Mouse (Mus musculus) hindbrain, embryonic 14.5 days (tissue): ENCODE measurements at regions not wholly inside any gene's neighbourhood (a gene's known extent, or its start where the extent isn't known, plus 50 kb on each side); places are given as distances from the start of the nearest gene placed in this dataset.

Experiments
- ATAC-seq: fragments of 200-750 bp; cut with Nextera tagmentation; 2 replicates; pipeline ENCODE4 v1.8.0; 2017; ENCODE audit warnings: moderate number of reproducible peaks, mild to moderate bottlenecking, moderate TSS enrichment, moderate library complexity; ENCODE audit not compliant: low FRiP score
- DNase-seq: peaks from one replicate; pipeline ENCODE4 v3.0.0-alpha.2; 2015; ENCODE audit warnings: low spot score
- H3K27ac ChIP-seq: fragments of 300-500 bp; sonication (generic); 2 replicates; pipeline ENCODE4 v1.5.1; 2014; ENCODE audit warnings: mild to moderate bottlenecking, moderate library complexity
- H3K27me3 ChIP-seq: fragments of 300-500 bp; sonication (generic); 2 replicates; pipeline ENCODE4 v1.6.1; 2014; ENCODE audit warnings: mild to moderate bottlenecking, low read length, mixed read lengths; ENCODE audit not compliant: control insufficient read depth, insufficient read depth
- H3K36me3 ChIP-seq: fragments of 300-500 bp; sonication (generic); replicated peaks from 2 replicates; pipeline ENCODE4 v1.6.1; 2014; ENCODE audit not compliant: control insufficient read depth, insufficient read depth
- H3K4me1 ChIP-seq: fragments of 300-500 bp; sonication (generic); replicated peaks from 2 replicates; pipeline ENCODE4 v1.6.1; 2014; ENCODE audit warnings: antibody characterized with exemption, low read length, mixed read lengths; ENCODE audit not compliant: control insufficient read depth, insufficient read depth
- H3K4me2 ChIP-seq: fragments of 300-500 bp; sonication (generic); replicated peaks from 2 replicates; pipeline ENCODE4 v1.6.1; 2014; ENCODE audit warnings: mild to moderate bottlenecking, moderate library complexity
- H3K4me3 ChIP-seq: fragments of 300-500 bp; sonication (generic); replicated peaks from 2 replicates; pipeline ENCODE4 v1.5.1; 2014; ENCODE audit warnings: mild to moderate bottlenecking, low read length
- H3K9ac ChIP-seq: fragments of 300-500 bp; sonication (generic); 2 replicates; pipeline ENCODE4 v1.6.1; 2014
- H3K9me3 ChIP-seq: fragments of 300-500 bp; sonication (generic); 2 replicates; pipeline ENCODE4 v1.6.1; 2016; ENCODE audit warnings: low read length; ENCODE audit not compliant: control insufficient read depth
- WGBS: fragments of 180-500 bp; shearing (Covaris S2); extraction: QIAGEN DNeasy Blood & Tissue Kit; methylation state at CpG from one replicate; pipeline ENCODE4 v1.1.7; 2014; 5-methylcytosine and 5-hydroxymethylcytosine counted together

DNA sequence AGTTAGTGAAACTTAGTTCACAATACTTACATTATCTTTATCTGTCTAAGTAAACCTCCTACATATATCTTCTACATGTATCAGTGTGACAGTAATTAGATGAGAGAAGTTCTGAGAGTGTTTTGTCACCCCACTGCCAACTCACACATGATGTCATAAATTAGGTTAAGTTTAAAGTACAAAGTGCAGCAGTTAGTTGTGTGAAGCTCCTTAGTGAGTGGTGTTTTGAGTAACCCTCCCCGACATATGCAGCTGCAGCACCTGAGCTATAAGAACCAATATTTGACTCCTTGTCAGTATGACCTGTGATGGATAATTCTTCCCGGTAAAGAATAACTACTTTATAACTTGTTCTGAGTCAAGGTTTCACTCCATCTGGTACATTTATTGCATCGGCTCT lies 874.6 kb downstream of the A830018L16Rik start:
- Histone ChIP-seq H3K4me2 (no peak overlapping the region), H3K27ac (no peak overlapping the region), H3K9me3 (no peaks in the 10 kb centered on the region), H3K27me3 (no peaks in the 10 kb centered on the region), H3K9ac (no peak overlapping the region), H3K4me1 (no peaks in the 10 kb centered on the region), H3K4me3 (no peak overlapping the region), H3K36me3 (no peaks in the 10 kb centered on the region)
- WGBS = 95% methylated on average over 3 of the region's 3 CpGs
- DNase-seq = no peak
- no peak for ATAC-seq

DNA sequence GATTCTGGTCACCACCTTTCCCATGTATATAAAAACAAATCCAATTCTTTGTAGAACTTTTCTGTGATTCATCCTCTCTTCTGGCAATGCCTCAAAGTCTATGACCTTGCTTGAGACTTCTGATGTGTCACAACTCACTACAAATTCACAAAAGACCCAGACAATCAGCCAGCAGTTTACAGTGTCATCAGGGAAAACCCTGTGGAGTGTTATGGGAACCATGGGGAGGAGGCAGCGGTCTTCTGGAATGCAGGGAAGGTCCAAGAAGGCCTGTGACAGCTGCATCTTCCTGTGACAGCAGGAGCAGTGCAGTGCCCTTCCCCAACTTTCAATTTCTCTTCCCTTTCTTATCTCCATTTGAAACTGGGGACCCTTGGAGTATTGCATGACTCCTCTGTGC lies 877.9 kb downstream of the A830018L16Rik start:
- Histone ChIP-seq H3K4me1 (no peaks in the 10 kb centered on the region), H3K27ac (no peak overlapping the region), H3K9ac (no peak overlapping the region), H3K36me3 (no peaks in the 10 kb centered on the region), H3K4me2 (no peak overlapping the region), H3K4me3 (no peak overlapping the region), H3K9me3 (no peaks in the 10 kb centered on the region), H3K27me3 (no peaks in the 10 kb centered on the region)
- WGBS = 41% methylated on average over 1 of the region's 1 CpGs
- 0 out of 2 replicates have a peak, but pooled peaks have one; percentile 27 for ATAC-seq
- no peak for DNase-seq

DNA sequence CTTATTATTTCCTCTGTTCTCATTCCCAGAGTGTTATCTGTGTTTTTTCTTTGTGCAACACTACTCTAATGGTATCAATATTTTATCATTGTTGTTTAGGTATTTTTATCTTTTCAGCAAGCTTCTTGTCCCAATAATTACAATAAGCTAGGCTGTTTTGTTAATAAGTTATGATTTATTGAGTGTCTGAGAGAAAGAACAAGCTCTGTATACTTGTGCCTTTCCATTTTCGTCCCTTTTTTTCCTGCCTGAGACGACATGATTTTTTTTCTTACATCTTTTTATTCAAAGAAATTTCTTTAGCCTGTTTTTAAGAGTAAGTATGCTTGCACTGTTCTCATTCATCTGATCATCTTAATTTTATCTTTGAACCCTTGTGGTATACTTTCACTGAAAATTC lies 904.1 kb downstream of the A830018L16Rik start:
- no peak for ATAC-seq
- Histone ChIP-seq H3K4me3 (no peak overlapping the region), H3K4me1 (no peaks in the 10 kb centered on the region), H3K9ac (no peak overlapping the region), H3K27me3 (no peaks in the 10 kb centered on the region), H3K9me3 (no peaks in the 10 kb centered on the region), H3K27ac (no peak overlapping the region), H3K36me3 (no peaks in the 10 kb centered on the region), H3K4me2 (no peak overlapping the region)
- no peak for DNase-seq
- WGBS = 93% methylated on average over 2 of the region's 2 CpGs

DNA sequence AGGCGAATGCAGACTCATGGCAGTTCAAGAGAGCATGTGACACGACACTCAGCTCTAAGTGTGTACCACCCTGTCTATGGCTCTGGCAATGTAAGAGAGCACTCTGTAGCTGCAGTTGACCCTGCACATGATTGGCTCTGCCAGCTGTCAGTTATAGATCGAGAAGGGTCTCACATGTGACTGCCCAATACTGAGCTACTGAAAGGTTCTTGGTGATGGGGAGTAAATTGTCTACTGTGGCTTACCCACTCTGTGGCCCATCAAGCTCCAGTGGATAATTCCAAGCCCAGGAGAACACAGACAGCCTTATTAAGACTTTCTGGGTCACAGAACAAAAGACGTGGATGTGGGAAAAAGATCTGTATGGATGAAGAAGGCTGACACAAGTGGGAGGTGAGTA lies 920.3 kb downstream of the A830018L16Rik start:
- ATAC-seq (no peak), DNase-seq (no peak)
- Histone ChIP-seq H3K9ac (no peak overlapping the region), H3K27ac (no peak overlapping the region), H3K36me3 (no peaks in the 10 kb centered on the region), H3K27me3 (no peaks in the 10 kb centered on the region), H3K4me3 (no peak overlapping the region), H3K4me1 (no peaks in the 10 kb centered on the region), H3K9me3 (no peaks in the 10 kb centered on the region), H3K4me2 (no peak overlapping the region)
- 86% methylated on average over 4 of the region's 4 CpGs for WGBS

DNA sequence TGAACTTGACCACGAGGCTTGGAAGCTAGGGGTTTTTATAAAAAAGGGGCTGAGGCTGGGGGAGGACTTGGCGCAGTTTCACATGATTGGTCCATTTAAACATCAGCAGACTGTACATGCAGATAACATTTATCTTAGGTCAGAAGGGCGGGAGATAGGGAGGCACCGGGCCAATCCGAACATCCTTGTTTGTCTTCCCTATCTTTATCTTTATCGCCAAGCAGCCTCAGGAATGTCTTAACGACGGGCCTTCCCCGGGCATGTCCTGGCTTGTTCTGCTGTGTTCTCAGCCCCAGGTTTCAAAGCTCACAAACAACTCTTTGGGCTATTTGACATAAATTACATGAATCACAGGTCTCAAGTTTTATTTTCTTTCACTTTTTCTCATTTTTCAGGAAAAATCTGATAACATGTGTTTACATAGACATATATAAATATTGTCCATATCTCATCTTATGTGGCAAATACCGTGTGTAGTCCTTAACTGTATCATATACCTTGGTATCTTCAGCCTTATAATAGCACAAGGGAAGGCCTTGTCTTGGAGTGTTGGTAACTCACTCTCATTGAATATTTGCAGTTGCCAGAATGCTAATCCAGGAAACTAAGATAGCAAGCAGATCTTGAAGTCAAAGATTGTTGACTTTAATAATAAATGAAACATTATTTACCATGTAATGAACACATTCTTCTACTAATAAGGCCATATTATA lies 931.0 kb downstream of the A830018L16Rik start:
- no peak overlapping the region for H3K4me2 ChIP-seq
- no peak overlapping the region for H3K27ac ChIP-seq
- H3K4me1 ChIP-seq = no peaks in the 10 kb centered on the region
- no peaks in the 10 kb centered on the region for H3K36me3 ChIP-seq
- no peak for DNase-seq
- H3K4me3 ChIP-seq = no peak overlapping the region
- H3K9me3 ChIP-seq = no peaks in the 10 kb centered on the region
- ATAC-seq = no peak
- WGBS = 91% methylated on average over 10 of the region's 10 CpGs
- H3K27me3 ChIP-seq = no peaks in the 10 kb centered on the region
- H3K9ac ChIP-seq = no peak overlapping the region

DNA sequence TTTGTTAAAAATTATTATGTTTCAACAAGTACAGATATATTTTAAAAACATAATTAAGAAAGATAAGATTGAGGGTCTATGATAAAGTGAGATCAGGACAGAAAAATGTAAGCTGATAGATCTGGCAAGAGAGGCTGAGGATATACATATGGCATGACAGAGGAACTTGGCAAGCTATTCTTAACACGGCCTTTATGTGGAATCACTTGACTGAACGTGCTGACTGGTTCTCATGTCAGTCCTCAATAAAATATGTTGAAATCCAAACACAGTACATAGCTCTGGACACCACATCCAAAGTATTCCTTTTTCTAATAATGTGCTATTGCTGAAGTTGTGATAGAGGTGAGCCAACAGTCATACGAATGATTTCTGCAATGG lies 931.5 kb downstream of the A830018L16Rik start:
- Histone ChIP-seq H3K4me3 (no peak overlapping the region), H3K27ac (no peak overlapping the region), H3K4me1 (no peaks in the 10 kb centered on the region), H3K4me2 (no peak overlapping the region), H3K9me3 (no peaks in the 10 kb centered on the region), H3K27me3 (no peaks in the 10 kb centered on the region), H3K36me3 (no peaks in the 10 kb centered on the region), H3K9ac (no peak overlapping the region)
- DNase-seq (no peak), ATAC-seq (no peak)
- WGBS = 89% methylated on average over 3 of the region's 3 CpGs

DNA sequence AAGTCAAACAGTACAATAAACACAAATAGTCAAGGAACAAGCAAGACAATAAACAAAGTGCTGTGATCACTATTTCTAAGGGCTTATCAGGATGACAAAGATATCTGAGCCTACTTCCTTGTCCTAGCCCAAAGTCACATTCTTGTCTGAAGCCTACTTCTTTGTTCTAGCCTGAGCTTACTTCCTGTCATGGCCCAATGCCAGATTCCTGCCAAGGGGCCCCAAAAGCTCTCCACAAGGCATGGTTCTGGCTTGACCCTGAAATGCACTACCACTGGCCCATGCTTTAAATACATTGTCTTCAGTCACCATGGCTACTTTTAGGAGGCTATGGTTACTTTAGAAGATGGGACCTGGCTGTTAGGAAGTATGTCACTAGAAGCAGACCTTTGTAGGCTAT lies 940.6 kb downstream of the A830018L16Rik start:
- H3K4me2 ChIP-seq = no peak overlapping the region

DNA sequence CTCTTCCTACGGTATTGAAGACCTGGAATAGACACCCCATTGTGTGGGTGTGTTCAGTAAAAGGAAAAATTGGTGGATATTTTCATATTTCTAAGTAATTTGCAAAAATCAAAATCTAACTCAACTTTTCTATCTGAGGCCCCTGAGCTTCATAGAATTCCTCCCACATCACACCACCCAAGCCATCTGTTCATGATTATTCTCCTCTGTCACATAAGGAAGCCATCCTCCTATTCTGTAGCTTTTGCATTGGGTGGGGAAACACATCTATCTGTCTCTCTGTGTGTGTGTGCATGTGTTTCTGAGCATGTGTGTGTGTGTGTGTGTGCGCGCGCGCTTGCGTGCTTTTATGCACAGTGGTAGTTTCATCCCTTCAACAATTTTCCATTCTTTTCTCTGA lies 954.0 kb downstream of the A830018L16Rik start:
- Histone ChIP-seq H3K27me3 (no peaks in the 10 kb centered on the region), H3K9ac (no peak overlapping the region), H3K9me3 (no peaks in the 10 kb centered on the region), H3K4me3 (no peak overlapping the region), H3K36me3 (no peaks in the 10 kb centered on the region), H3K4me2 (no peak overlapping the region), H3K27ac (no peak overlapping the region), H3K4me1 (no peaks in the 10 kb centered on the region)
- 92% methylated on average over 6 of the region's 6 CpGs for WGBS
- DNase-seq (no peak), ATAC-seq (no peak)

More for the DNA sequence above, 940.6 kb downstream of the A830018L16Rik start:
- Histone ChIP-seq H3K27me3 (no peaks in the 10 kb centered on the region), H3K36me3 (no peaks in the 10 kb centered on the region), H3K4me3 (no peak overlapping the region), H3K9me3 (no peaks in the 10 kb centered on the region), H3K9ac (no peak overlapping the region), H3K4me1 (no peaks in the 10 kb centered on the region), H3K27ac (no peak overlapping the region)
- DNase-seq (no peak), ATAC-seq (no peak)

DNA sequence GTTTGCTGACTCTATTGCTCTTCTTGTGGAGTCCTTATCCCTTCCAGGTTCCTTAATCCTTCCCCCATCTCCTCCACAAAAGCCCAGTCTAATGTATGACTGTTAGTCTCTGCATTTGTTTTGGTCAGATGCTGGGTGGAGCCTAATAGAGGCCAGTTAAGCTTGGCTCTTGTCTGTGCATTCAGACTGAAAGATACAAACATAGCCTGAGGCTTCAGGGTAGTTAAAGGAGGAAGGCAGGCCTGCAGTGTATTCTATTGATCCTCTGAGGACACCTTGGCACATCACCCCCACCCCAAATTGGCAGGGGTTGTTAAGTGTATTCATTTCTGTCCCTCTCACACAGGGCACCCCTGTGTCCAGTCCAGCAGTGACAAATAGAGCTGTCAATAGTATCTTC lies 959.1 kb downstream of the A830018L16Rik start:
- H3K9me3 ChIP-seq = no peaks in the 10 kb centered on the region
- H3K27me3 ChIP-seq = no peaks in the 10 kb centered on the region
- H3K27ac ChIP-seq = no peak overlapping the region
- no peaks in the 10 kb centered on the region for H3K4me1 ChIP-seq
- ATAC-seq = no peak
- no peak overlapping the region for H3K4me3 ChIP-seq
- no peak overlapping the region for H3K4me2 ChIP-seq
- no peaks in the 10 kb centered on the region for H3K36me3 ChIP-seq
- no peak overlapping the region for H3K9ac ChIP-seq
- no peak for DNase-seq
